Mouse (Mus musculus) thymus, postnatal 4 days (tissue): ENCODE measurements around the gene Mtmr6.

Experiments used
- DNase-seq: peaks from one replicate; pipeline ENCODE4 v3.0.0; 2021

The Mtmr6 gene

GRCm38 (mm10) chr14:60264990-60265876 lies at the start of gene Mtmr6:
Mtmr6 (plus strand) TSS chr14:60265228.
- peak; percentile 93 for DNase-seq

- DNase-seq: no peak
Measured at GRCm38 (mm10) chr14:60216125-60216524, 48.9 kb upstream of the Mtmr6 start.

- DNase-seq: no peak
Measured at GRCm38 (mm10) chr14:60217616-60218015, 47.4 kb upstream of the Mtmr6 start.

- DNase-seq: no peak
Measured at GRCm38 (mm10) chr14:60219886-60220285, 45.1 kb upstream of the Mtmr6 start.

GRCm38 (mm10) chr14:60238551-60238950 lies 26.5 kb upstream of the Mtmr6 start:
- DNase-seq: no peak

- DNase-seq: no peak
Measured at GRCm38 (mm10) chr14:60250366-60250765, 14.7 kb upstream of the Mtmr6 start.

GRCm38 (mm10) chr14:60250879-60251278 lies 14.1 kb upstream of the Mtmr6 start:
- no peak for DNase-seq

- DNase-seq: peak; percentile 98
Measured at GRCm38 (mm10) chr14:60251281-60252003, 13.6 kb upstream of the Mtmr6 start, which contains the start of the genes Nupl1 and Gm49336. Nupl1 (minus strand) TSS chr14:60251431. Gm49336 (minus strand) TSS chr14:60251507.

GRCm38 (mm10) chr14:60252004-60253000 lies 12.7 kb upstream of the Mtmr6 start:
- peak; percentile 14 for DNase-seq

GRCm38 (mm10) chr14:60253466-60253865 lies 11.6 kb upstream of the Mtmr6 start:
- DNase-seq: no peak

GRCm38 (mm10) chr14:60254774-60255173 lies 10.3 kb upstream of the Mtmr6 start:
- DNase-seq: no peak

- DNase-seq: no peak
Measured at GRCm38 (mm10) chr14:60256356-60256755, 8.7 kb upstream of the Mtmr6 start.

- DNase-seq: no peak
Measured at GRCm38 (mm10) chr14:60257101-60257500, 7.9 kb upstream of the Mtmr6 start.

GRCm38 (mm10) chr14:60257851-60258250 lies 7.2 kb upstream of the Mtmr6 start:
- DNase-seq: no peak

- no peak for DNase-seq
Measured at GRCm38 (mm10) chr14:60262316-60262715, 2.7 kb upstream of the Mtmr6 start.

- peak; percentile 65 for DNase-seq
Measured at GRCm38 (mm10) chr14:60269333-60269732, 4.3 kb downstream of the Mtmr6 start.

- DNase-seq: no peak
Measured at GRCm38 (mm10) chr14:60273346-60273745, 8.3 kb downstream of the Mtmr6 start.

- DNase-seq: no peak
Measured at GRCm38 (mm10) chr14:60275301-60276276, 10.6 kb downstream of the Mtmr6 start.

- no peak for DNase-seq
Measured at GRCm38 (mm10) chr14:60286194-60286863, 21.3 kb downstream of the Mtmr6 start.

GRCm38 (mm10) chr14:60290363-60290762 lies 25.3 kb downstream of the Mtmr6 start:
- no peak for DNase-seq

GRCm38 (mm10) chr14:60295531-60295930 lies 30.5 kb downstream of the Mtmr6 start:
- no peak for DNase-seq
